Mouse (Mus musculus): ENCODE results near the gene Pard3. TPM values are rescaled to one million over a fixed set of nuclear protein-coding genes. Genes with fewer than 3 reads are reported as not detected.
A peak's percentile ranks its signal among the peaks of the same experiment; 100 is the strongest.

Gene Pard3
- total and polyA plus RNA-seq, 2 experiments from 2014 or later: 11.9 to 29.7 TPM

DNA sequence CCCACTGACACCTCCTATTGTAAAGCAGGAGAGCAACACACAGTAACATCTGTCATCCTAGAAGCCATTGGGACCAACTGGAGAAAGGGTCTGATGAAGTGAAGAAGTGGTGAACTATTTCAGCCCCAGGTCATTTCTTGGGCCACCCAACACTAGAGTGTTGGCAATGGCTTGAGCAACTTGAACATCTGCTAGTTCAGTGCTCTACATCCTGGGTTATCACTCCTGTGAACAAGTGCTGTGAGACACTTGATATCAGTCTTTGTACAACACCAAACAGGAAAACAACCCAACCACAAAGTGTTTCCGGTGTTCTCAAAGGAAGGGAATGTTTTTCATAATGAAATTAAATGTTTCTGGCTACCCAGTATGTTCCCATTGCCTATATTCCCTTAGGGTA is 438.1 kb downstream of the Pard3 start:
- H3K27me3 ChIP-seq (ENCODE audit: insufficient read depth, low read length): no peaks in the 10 kb centered on the region
- DNase-seq (ENCODE audit: low spot score) (no peak), ATAC-seq (ENCODE audit: low FRiP score) (no peak)
- no peaks in the 10 kb centered on the region for H3K36me3 ChIP-seq (ENCODE audit: insufficient read depth, low read length)
- H3K4me1 ChIP-seq (ENCODE audit: insufficient read depth, low read length): peaks cover 11% of the 10 kb centered on the region; the same call in 1 of the 2 replicates
- H3K4me2 ChIP-seq (ENCODE audit: low read depth, low read length, poor library complexity, severe bottlenecking): no peak overlapping the region
- WGBS: 96% methylated on average over 1 of the region's 1 CpGs
- H3K9me3 ChIP-seq (ENCODE audit: low read length): no peaks in the 10 kb centered on the region
- no peak for TF ChIP-seq CTCF (IDR thresholded peaks at IDR 0.05)
- H3K9ac ChIP-seq (replicated peaks; ENCODE audit: low read length, poor library complexity, severe bottlenecking): no peak overlapping the region
- no peak overlapping the region for H3K4me3 ChIP-seq (ENCODE audit: low read depth, low read length)
- no peak overlapping the region for H3K27ac ChIP-seq (ENCODE audit: low read depth, low read length)

- H3K9me3 ChIP-seq (ENCODE audit: low read length): no peaks in the 10 kb centered on the region
- no peak for DNase-seq (ENCODE audit: low spot score)
- 92% methylated on average over 1 of the region's 1 CpGs for WGBS
- H3K27me3 ChIP-seq (ENCODE audit: insufficient read depth, low read length): no peaks in the 10 kb centered on the region
- 0 out of 2 replicates have a peak, but pooled peaks cover 3% of the 10 kb centered on the region for H3K4me1 ChIP-seq (ENCODE audit: insufficient read depth, low read length)
- no peak overlapping the region for H3K27ac ChIP-seq (ENCODE audit: low read depth, low read length)
- H3K4me2 ChIP-seq (ENCODE audit: low read depth, low read length, poor library complexity, severe bottlenecking): no peak overlapping the region
- H3K4me3 ChIP-seq (ENCODE audit: low read depth, low read length): no peak overlapping the region
- no peak for ATAC-seq (ENCODE audit: low FRiP score)
- H3K9ac ChIP-seq (replicated peaks; ENCODE audit: low read length, poor library complexity, severe bottlenecking): no peak overlapping the region
- no peaks in the 10 kb centered on the region for H3K36me3 ChIP-seq (ENCODE audit: insufficient read depth, low read length)
- no peak for TF ChIP-seq CTCF (IDR thresholded peaks at IDR 0.05)
Observed at GRCm38 (mm10) chr8:127505286-127505685, 441.6 kb downstream of the Pard3 start.

DNA sequence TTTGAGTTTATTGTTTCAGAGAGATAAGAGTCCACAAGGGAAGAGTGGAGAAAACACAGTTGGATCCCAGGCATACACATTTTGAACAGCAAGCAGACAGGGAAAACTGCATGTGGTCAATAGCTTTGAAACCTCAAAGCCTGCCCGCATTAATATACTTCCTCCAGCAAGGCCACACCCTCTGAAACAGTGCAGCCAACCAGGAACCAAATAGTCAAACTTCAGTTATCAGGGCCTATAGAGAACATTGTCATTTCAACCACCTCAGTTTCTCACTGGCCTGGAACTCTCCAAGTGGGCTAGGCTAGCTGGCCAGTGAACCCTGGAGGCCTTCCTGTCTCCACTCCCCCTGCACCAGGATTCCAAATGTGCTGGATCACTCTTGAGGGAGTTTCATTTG is 442.6 kb downstream of the Pard3 start:
- ATAC-seq (ENCODE audit: low FRiP score): no peak
- no peak overlapping the region for H3K9ac ChIP-seq (replicated peaks; ENCODE audit: low read length, poor library complexity, severe bottlenecking)
- 95% methylated on average over 1 of the region's 1 CpGs for WGBS
- no peak overlapping the region for H3K4me2 ChIP-seq (ENCODE audit: low read depth, low read length, poor library complexity, severe bottlenecking)
- no peak overlapping the region for H3K27ac ChIP-seq (ENCODE audit: low read depth, low read length)
- no peaks in the 10 kb centered on the region for H3K4me1 ChIP-seq (ENCODE audit: insufficient read depth, low read length)
- TF ChIP-seq CTCF (IDR thresholded peaks at IDR 0.05): no peak
- no peaks in the 10 kb centered on the region for H3K27me3 ChIP-seq (ENCODE audit: insufficient read depth, low read length)
- DNase-seq (ENCODE audit: low spot score): no peak
- H3K9me3 ChIP-seq (ENCODE audit: low read length): no peaks in the 10 kb centered on the region
- H3K4me3 ChIP-seq (ENCODE audit: low read depth, low read length): no peak overlapping the region
- H3K36me3 ChIP-seq (ENCODE audit: insufficient read depth, low read length): no peaks in the 10 kb centered on the region

GRCm38 (mm10) chr8:127511341-127511740 is 447.6 kb downstream of the Pard3 start:
- WGBS: 82% methylated on average over 1 of the region's 1 CpGs
- H3K9ac ChIP-seq (replicated peaks; ENCODE audit: low read length, poor library complexity, severe bottlenecking): no peak overlapping the region
- no peak overlapping the region for H3K27ac ChIP-seq (ENCODE audit: low read depth, low read length)
- ATAC-seq (ENCODE audit: low FRiP score): no peak
- no peak for TF ChIP-seq CTCF (IDR thresholded peaks at IDR 0.05)
- no peak overlapping the region for H3K4me3 ChIP-seq (ENCODE audit: low read depth, low read length)
- H3K36me3 ChIP-seq (ENCODE audit: insufficient read depth, low read length): no peaks in the 10 kb centered on the region
- H3K27me3 ChIP-seq (ENCODE audit: insufficient read depth, low read length): no peaks in the 10 kb centered on the region
- H3K4me2 ChIP-seq (ENCODE audit: low read depth, low read length, poor library complexity, severe bottlenecking): no peak overlapping the region
- no peaks in the 10 kb centered on the region for H3K4me1 ChIP-seq (ENCODE audit: insufficient read depth, low read length)
- no peak for DNase-seq (ENCODE audit: low spot score)
- no peaks in the 10 kb centered on the region for H3K9me3 ChIP-seq (ENCODE audit: low read length)

DNA sequence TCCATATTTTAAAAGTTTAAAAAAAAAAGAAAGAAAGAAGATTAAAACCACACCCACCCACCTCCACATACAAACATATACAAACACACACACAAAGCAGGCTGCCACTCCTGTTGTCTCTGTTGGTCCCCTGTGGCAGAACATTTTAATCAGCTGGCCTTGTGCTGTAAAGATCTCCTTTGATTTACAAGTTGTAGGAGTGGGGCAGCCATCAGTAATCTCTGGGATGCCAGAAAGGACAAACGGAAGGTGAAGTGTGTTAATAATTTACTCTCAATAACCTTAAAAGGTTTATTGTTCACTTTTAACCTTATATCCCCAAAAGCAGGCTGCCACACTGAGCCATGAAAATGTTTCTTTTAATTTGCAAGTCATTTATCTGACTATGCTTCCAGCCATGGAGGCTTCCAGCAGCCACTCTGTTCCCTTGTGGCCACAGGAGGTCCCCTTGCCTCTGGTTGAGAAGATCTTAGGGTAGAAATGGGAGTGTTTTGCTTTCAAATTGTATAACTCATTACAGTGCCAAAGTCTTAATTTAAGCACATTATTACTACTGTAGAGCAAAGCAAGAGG is 448.4 kb downstream of the Pard3 start:
- DNase-seq (ENCODE audit: low spot score) (no peak), ATAC-seq (ENCODE audit: low FRiP score) (no peak)
- Histone ChIP-seq H3K4me1 (ENCODE audit: insufficient read depth, low read length) (no peaks in the 10 kb centered on the region), H3K9me3 (ENCODE audit: low read length) (no peaks in the 10 kb centered on the region), H3K27me3 (ENCODE audit: insufficient read depth, low read length) (no peaks in the 10 kb centered on the region), H3K4me3 (ENCODE audit: low read depth, low read length) (no peak overlapping the region), H3K9ac (replicated peaks; ENCODE audit: low read length, poor library complexity, severe bottlenecking) (no peak overlapping the region), H3K36me3 (ENCODE audit: insufficient read depth, low read length) (no peaks in the 10 kb centered on the region), H3K4me2 (ENCODE audit: low read depth, low read length, poor library complexity, severe bottlenecking) (no peak overlapping the region), H3K27ac (ENCODE audit: low read depth, low read length) (no peak overlapping the region)
- peak; percentile 20; the same call in 1 of the 2 replicates for TF ChIP-seq CTCF (IDR thresholded peaks at IDR 0.05)
- 17% methylated on average over 1 of the region's 1 CpGs for WGBS

DNA sequence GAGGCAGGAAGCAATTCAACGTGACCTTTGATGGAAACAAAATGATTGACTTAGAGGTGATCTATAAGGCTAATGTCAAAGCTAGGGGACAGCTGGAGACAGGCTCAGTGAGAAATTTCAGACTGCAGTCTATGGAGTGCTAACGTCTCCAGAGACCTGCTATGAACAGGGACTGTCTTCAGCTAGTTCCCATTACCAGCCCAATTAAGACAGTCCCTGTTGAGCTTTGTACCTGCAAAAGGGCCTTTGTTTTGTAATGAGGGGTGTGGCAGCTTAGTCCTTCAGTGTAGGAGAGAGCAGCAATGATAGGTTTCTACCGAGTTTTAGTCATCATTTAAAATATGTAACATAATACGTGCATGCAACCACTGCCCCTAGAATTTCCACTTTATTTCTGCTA is 448.9 kb downstream of the Pard3 start:
- ATAC-seq (ENCODE audit: low FRiP score): no peak
- H3K4me2 ChIP-seq (ENCODE audit: low read depth, low read length, poor library complexity, severe bottlenecking): no peak overlapping the region
- no peak for TF ChIP-seq CTCF (IDR thresholded peaks at IDR 0.05)
- DNase-seq (ENCODE audit: low spot score): no peak
- H3K9ac ChIP-seq (replicated peaks; ENCODE audit: low read length, poor library complexity, severe bottlenecking): no peak overlapping the region
- H3K4me1 ChIP-seq (ENCODE audit: insufficient read depth, low read length): no peaks in the 10 kb centered on the region
- no peak overlapping the region for H3K27ac ChIP-seq (ENCODE audit: low read depth, low read length)
- 60% methylated on average over 4 of the region's 4 CpGs for WGBS
- no peak overlapping the region for H3K4me3 ChIP-seq (ENCODE audit: low read depth, low read length)
- H3K27me3 ChIP-seq (ENCODE audit: insufficient read depth, low read length): no peaks in the 10 kb centered on the region
- H3K36me3 ChIP-seq (ENCODE audit: insufficient read depth, low read length): no peaks in the 10 kb centered on the region
- H3K9me3 ChIP-seq (ENCODE audit: low read length): no peaks in the 10 kb centered on the region

All from midbrain, postnatal 0 days (tissue).